In genomic region chr12:48959289-48960005, GRCm38 (mm10) we compare ENCODE assay signal across 19 mouse cellular contexts.
DNase-seq lines count a peak whose midpoint lies in the region; ATAC-seq and TF ChIP-seq lines count a peak whose summit lies in the region.
"Had no signal": no experiment of that assay in that cellular context is flagged by ENCODE, and none has a peak within 500 bp of the region (broad histone marks: within the 10 kb centered on the region; RNA-seq: fewer than 3 reads in every experiment).

No protein-coding gene starts in this region.

- whole genome bisulfite sequencing in hindbrain, embryonic 15.5 days, result 23% methylated on average over 6 of the region's 6 CpGs
- 18% methylated on average over 6 of the region's 6 CpGs for WGBS in midbrain, postnatal 0 days
- WGBS in kidney, adult 2 months, result 50% methylated on average over 6 of the region's 6 CpGs

- no peak overlapping the region for H3K9ac ChIP-seq in hindbrain, embryonic 15.5 days
- no peak overlapping the region for H3K9ac ChIP-seq in midbrain, postnatal 0 days (replicated peaks; ENCODE audit: low read length, poor library complexity, severe bottlenecking)
- H3K9ac ChIP-seq: embryonic facial prominence, embryonic 13.5 days; heart, embryonic 15.5 days; liver, embryonic 12.5 days; lung, embryonic 14.5 days had no signal

- no peaks in the 10 kb centered on the region for H3K36me3 ChIP-seq in hindbrain, embryonic 15.5 days
- H3K36me3 ChIP-seq in midbrain, postnatal 0 days (ENCODE audit: insufficient read depth, low read length), result no peaks in the 10 kb centered on the region
- no peaks in the 10 kb centered on the region for H3K36me3 ChIP-seq in kidney, adult 2 months (ENCODE audit: control insufficient read depth, insufficient read depth, low read length)
- H3K36me3 ChIP-seq: embryonic facial prominence, embryonic 13.5 days; heart, embryonic 15.5 days; liver, embryonic 12.5 days had no signal

- TF ChIP-seq CTCF in brain, embryonic 14.5 days (IDR thresholded peaks at IDR 0.05; ENCODE audit: borderline replicate concordance, extremely low read depth, insufficient read depth, insufficient read length), result no peak
- TF ChIP-seq CTCF in midbrain, postnatal 0 days (IDR thresholded peaks at IDR 0.05), result no peak
- TF ChIP-seq CTCF in gastrocnemius, adult 2 months (IDR thresholded peaks at IDR 0.05), result no peak
- TF ChIP-seq CTCF in kidney, adult 2 months (conservative IDR thresholded peaks at IDR 0.05; ENCODE audit: insufficient read depth, insufficient read length, low read depth, low read length), result no peak

- no peaks in the 10 kb centered on the region for H3K27me3 ChIP-seq in hindbrain, embryonic 15.5 days
- no peaks in the 10 kb centered on the region for H3K27me3 ChIP-seq in midbrain, postnatal 0 days (ENCODE audit: insufficient read depth, low read length)
- no peaks in the 10 kb centered on the region for H3K27me3 ChIP-seq in kidney, adult 2 months (replicated peaks; ENCODE audit: control insufficient read depth, insufficient read depth, low read length)
- H3K27me3 ChIP-seq: embryonic facial prominence, embryonic 13.5 days; heart, embryonic 15.5 days; liver, embryonic 12.5 days had no signal

- H3K4me2 ChIP-seq in hindbrain, embryonic 15.5 days, result peak overlapping the region; percentile 6; the same call in 1 of the 2 replicates
- no peak overlapping the region; the same call in 1 of the 2 replicates for H3K4me2 ChIP-seq in midbrain, postnatal 0 days (ENCODE audit: low read depth, low read length, poor library complexity, severe bottlenecking)
- H3K4me2 ChIP-seq: embryonic facial prominence, embryonic 13.5 days; heart, embryonic 15.5 days; liver, embryonic 12.5 days; lung, embryonic 14.5 days had no signal

- intact Hi-C loops in gastrocnemius, adult 2 months (cut with DNase I), result no loop called here

- H3K27ac ChIP-seq in hindbrain, embryonic 15.5 days (replicated peaks), result peak overlapping the region; percentile 72
- H3K27ac ChIP-seq in midbrain, postnatal 0 days (ENCODE audit: low read depth, low read length), result 0 out of 2 replicates have a peak overlapping the region, but pooled peaks have one; percentile 32
- no peak overlapping the region for H3K27ac ChIP-seq in gastrocnemius, adult 2 months
- H3K27ac ChIP-seq in kidney, adult 2 months (ENCODE audit: insufficient read depth, low read depth, low read length), result no peak overlapping the region
- H3K27ac ChIP-seq: embryonic facial prominence, embryonic 13.5 days; heart, adult 2 months; heart, embryonic 15.5 days; liver, embryonic 12.5 days; macrophage had no signal

- no peak overlapping the region for H3K4me3 ChIP-seq in hindbrain, embryonic 15.5 days
- H3K4me3 ChIP-seq in midbrain, postnatal 0 days (ENCODE audit: low read depth, low read length), result no peak overlapping the region
- H3K4me3 ChIP-seq in gastrocnemius, adult 2 months, result no peak overlapping the region
- H3K4me3 ChIP-seq in kidney, adult 2 months (ENCODE audit: insufficient read depth, low read depth, low read length), result no peak overlapping the region
- H3K4me3 ChIP-seq: embryonic facial prominence, embryonic 13.5 days; heart, adult 2 months; heart, embryonic 15.5 days; liver, embryonic 12.5 days had no signal

- H3K4me1 ChIP-seq in hindbrain, embryonic 15.5 days (replicated peaks), result peaks cover 12% of the 10 kb centered on the region
- 0 out of 2 replicates have a peak, but pooled peaks cover 2% of the 10 kb centered on the region for H3K4me1 ChIP-seq in midbrain, postnatal 0 days (ENCODE audit: insufficient read depth, low read length)
- no peaks in the 10 kb centered on the region for H3K4me1 ChIP-seq in kidney, adult 2 months (ENCODE audit: control insufficient read depth, insufficient read depth, low read length)
- H3K4me1 ChIP-seq: embryonic facial prominence, embryonic 13.5 days; heart, embryonic 15.5 days; liver, embryonic 12.5 days had no signal

- TF ChIP-seq POLR2A in brain, embryonic 14.5 days (IDR thresholded peaks at IDR 0.05; ENCODE audit: borderline replicate concordance, extremely low read depth, insufficient read depth, insufficient read length, poor library complexity, severe bottlenecking), result no peak
- TF ChIP-seq POLR2A in kidney, adult 2 months (IDR thresholded peaks at IDR 0.05; ENCODE audit: low read depth, low read length), result no peak

- ATAC-seq in hindbrain, embryonic 15.5 days (ENCODE audit: low FRiP score, low read depth), result peak; percentile 85
- peak; percentile 65 for ATAC-seq in midbrain, postnatal 0 days (ENCODE audit: low FRiP score)
- ATAC-seq: CD4-positive, CD25-positive, alpha-beta regulatory T cell, adult 4 months; liver, embryonic 12.5 days had no signal

- peak; percentile 2 for DNase-seq in cerebellum, adult 9-10 months
- no peak for DNase-seq in cerebellum, adult 9-11 months
- DNase-seq in brain, embryonic 14.5 days (ENCODE audit: low read depth), result peak; percentile 87
- DNase-seq in midbrain, postnatal 0 days (ENCODE audit: low spot score), result peak; percentile 45
- no peak for DNase-seq in frontal cortex, postnatal 10 days (ENCODE audit: low spot score in 2 of 2)
- no peak for DNase-seq in gastrocnemius, adult 2 months
- no peak for DNase-seq in kidney, adult 2 months
- DNase-seq: cerebellum, adult 11-12 months; heart, adult 2 months; kidney, adult 11 months; kidney, postnatal 10 days; lung, embryonic 14.5 days; right cerebral cortex, adult 18-20 months had no signal

- no peaks in the 10 kb centered on the region for H3K9me3 ChIP-seq in hindbrain, embryonic 15.5 days
- no peaks in the 10 kb centered on the region for H3K9me3 ChIP-seq in midbrain, postnatal 0 days (ENCODE audit: low read length)
- H3K9me3 ChIP-seq: embryonic facial prominence, embryonic 13.5 days; heart, embryonic 15.5 days; liver, embryonic 12.5 days had no signal

Comparison
In these comparisons a context has a peak if more than half of its experiments do, and no peak if none do; other contexts are left out.
1. DNase-seq: peak in cerebellum, adult 9-10 months (single experiment), brain, embryonic 14.5 days (single experiment) and midbrain, postnatal 0 days (single experiment); none in cerebellum, adult 9-11 months (single experiment), frontal cortex, postnatal 10 days (0 of 2), gastrocnemius, adult 2 months (single experiment) and kidney, adult 2 months (single experiment).
2. H3K27ac ChIP-seq: peak in hindbrain, embryonic 15.5 days (single experiment) and midbrain, postnatal 0 days (single experiment); none in gastrocnemius, adult 2 months (single experiment) and kidney, adult 2 months (single experiment).